In the genomic region with DNA sequence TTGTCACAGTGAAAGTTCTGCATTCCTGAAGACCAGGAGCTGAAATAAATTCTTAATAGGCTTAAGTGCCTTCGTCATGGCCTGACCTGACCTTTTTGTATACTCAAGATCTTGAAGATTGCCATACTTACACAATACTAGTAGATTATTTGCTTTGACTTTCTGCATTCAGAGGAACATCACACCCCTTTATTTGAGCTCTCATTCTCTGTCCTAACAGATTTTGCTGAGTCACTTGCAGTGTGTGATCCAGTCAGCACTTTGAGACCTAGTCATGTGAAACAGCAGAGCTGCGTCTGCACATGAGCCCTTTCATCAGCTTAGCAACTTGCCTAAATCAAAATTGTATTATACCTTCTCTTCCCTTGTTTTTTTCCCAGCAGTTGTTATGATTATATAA, we compare ENCODE assay signal across 15 mouse cellular contexts. TPM values are rescaled to one million over a fixed set of nuclear protein-coding genes. Genes with fewer than 3 reads are reported as not detected.
DNase-seq lines count a peak whose midpoint lies in the region; ATAC-seq and TF ChIP-seq lines count a peak whose summit lies in the region.
"Had no signal": no experiment of that assay in that cellular context is flagged by ENCODE, and none has a peak within 500 bp of the region (broad histone marks: within the 10 kb centered on the region; RNA-seq: fewer than 3 reads in every experiment).

No protein-coding gene starts in this region.

- H3K4me2 ChIP-seq in liver, embryonic 14.5 days (ENCODE audit: low read depth): no peak overlapping the region
- H3K4me2 ChIP-seq: hindbrain, embryonic 13.5 days; lung, embryonic 14.5 days had no signal

- H3K4me3 ChIP-seq in heart, adult 2 months: no peak overlapping the region
- no peak overlapping the region for H3K4me3 ChIP-seq in C2C12 (ENCODE audit: insufficient read depth, poor library complexity, severe bottlenecking)
- H3K4me3 ChIP-seq in liver, embryonic 14.5 days (ENCODE audit: insufficient read depth in 1 of 2, low read depth in 2 of 2, low read length in 2 of 2): no peak overlapping the region
- H3K4me3 ChIP-seq: hindbrain, embryonic 13.5 days had no signal

- 0 out of 2 replicates have a peak, but pooled peaks have one; percentile 37 for ATAC-seq in liver, embryonic 14.5 days (ENCODE audit: insufficient read depth)

- no peaks in the 10 kb centered on the region for H3K4me1 ChIP-seq in heart, adult 2 months (ENCODE audit: control insufficient read depth, insufficient read depth, low read length)
- H3K4me1 ChIP-seq in liver, embryonic 14.5 days (replicated peaks; ENCODE audit: control insufficient read depth in 2 of 2, insufficient read depth in 2 of 2, low read length in 1 of 2): no peaks in the 10 kb centered on the region; a peak in 2 of 4 replicates
- H3K4me1 ChIP-seq: hindbrain, embryonic 13.5 days had no signal

- no peak overlapping the region for H3ac ChIP-seq in C2C12 (ENCODE audit: control insufficient read depth, insufficient read length, low read depth)

- H3K9ac ChIP-seq in heart, adult 2 months (ENCODE audit: low read depth, low read length): no peak overlapping the region
- H3K9ac ChIP-seq in liver, embryonic 14.5 days (replicated peaks): no peak overlapping the region
- H3K9ac ChIP-seq: hindbrain, embryonic 13.5 days; lung, embryonic 14.5 days had no signal

- H3K27me3 ChIP-seq in heart, adult 2 months (ENCODE audit: control insufficient read depth, insufficient read depth, low read length): no peaks in the 10 kb centered on the region
- no peaks in the 10 kb centered on the region for H3K27me3 ChIP-seq in C2C12 (ENCODE audit: control insufficient read depth, insufficient read depth, insufficient read length)
- no peaks in the 10 kb centered on the region for H3K27me3 ChIP-seq in liver, embryonic 14.5 days (ENCODE audit: control insufficient read depth, insufficient read depth, low read length)
- H3K27me3 ChIP-seq: hindbrain, embryonic 13.5 days had no signal

- no peak overlapping the region for H3K27ac ChIP-seq in heart, adult 2 months
- no peak overlapping the region for H3K27ac ChIP-seq in liver, embryonic 14.5 days
- H3K27ac ChIP-seq: hindbrain, embryonic 13.5 days had no signal

- WGBS in heart, adult 2 months: 63% methylated on average over 2 of the region's 2 CpGs
- WGBS in liver, embryonic 14.5 days (ENCODE audit: insufficient replicate concordance): 48% methylated on average over 2 of the region's 2 CpGs

- TF ChIP-seq EP300 in heart, adult 2 months (IDR thresholded peaks at IDR 0.05; ENCODE audit: insufficient read depth, low read depth, low read length): no peak
- no peak for TF ChIP-seq EP300 in liver, embryonic 14.5 days (IDR thresholded peaks at IDR 0.05; ENCODE audit: low read depth)

- peak; percentile 13 to 25 for DNase-seq in heart, adult 18-20 months
- DNase-seq in heart, adult 2 months: no peak
- peak; percentile 51 for DNase-seq in c-Kit-positive CD71-positive TER-119-negative erythroid progenitor cells, embryonic 14.5 days (ENCODE audit: low read depth)
- DNase-seq in liver, embryonic 14.5 days (ENCODE audit: low read depth in 3 of 3, low spot score in 3 of 3): peak; percentile 30 to 38 (median 33)
- no peak for DNase-seq in spleen, adult 18-20 months
- DNase-seq in adrenal gland, adult 8-10 months: no peak
- no peak for DNase-seq in spleen, postnatal 4 days (ENCODE audit: low spot score in 2 of 2)
- DNase-seq: adrenal gland, postnatal 14 days; cerebellum, postnatal 10 days; gastrocnemius, postnatal 14 days; layer of hippocampus, postnatal 36 days; lung, embryonic 14.5 days had no signal

- no peak for TF ChIP-seq CTCF in heart, adult 2 months (IDR thresholded peaks at IDR 0.05)
- TF ChIP-seq CTCF in C2C12 (IDR thresholded peaks at IDR 0.05; ENCODE audit: control insufficient read depth, insufficient read depth, insufficient read length): no peak
- no peak for TF ChIP-seq CTCF in liver, embryonic 14.5 days (IDR thresholded peaks at IDR 0.05; ENCODE audit: low read depth)

- H3K9me3 ChIP-seq in liver, embryonic 14.5 days (ENCODE audit: control insufficient read depth, low read length): no peaks in the 10 kb centered on the region
- H3K9me3 ChIP-seq: hindbrain, embryonic 13.5 days had no signal

- no peaks in the 10 kb centered on the region for H3K79me2 ChIP-seq in heart, adult 2 months (replicated peaks; ENCODE audit: control insufficient read depth, insufficient read depth, low read length)
- H3K79me2 ChIP-seq in C2C12 (ENCODE audit: control insufficient read depth, insufficient read depth): no peaks in the 10 kb centered on the region

- no peaks in the 10 kb centered on the region for H3K79me3 ChIP-seq in C2C12 (ENCODE audit: low read depth)

- intact Hi-C loops in heart, adult 2 months (cut with DNase I): no loop called here

- H3K36me3 ChIP-seq in heart, adult 2 months (ENCODE audit: control insufficient read depth, insufficient read depth, low read length): no peaks in the 10 kb centered on the region
- H3K36me3 ChIP-seq in C2C12 (ENCODE audit: control insufficient read depth, insufficient read depth): no peaks in the 10 kb centered on the region
- H3K36me3 ChIP-seq in liver, embryonic 14.5 days (replicated peaks; ENCODE audit: control insufficient read depth, insufficient read depth, low read depth): no peaks in the 10 kb centered on the region
- H3K36me3 ChIP-seq: hindbrain, embryonic 13.5 days had no signal

- TF ChIP-seq POLR2A in heart, adult 2 months (IDR thresholded peaks at IDR 0.05; ENCODE audit: insufficient read depth, low read depth, low read length): no peak

TF ChIP-seq in C2C12, 6 proteins besides CTCF, POLR2A, EP300 and RAD21:
- TF ChIP-seq USF1 (IDR thresholded peaks at IDR 0.05; ENCODE audit: low read depth) (no peak), CEBPB (IDR thresholded peaks at IDR 0.05; ENCODE audit: low read depth) (peak; percentile 41), MYOD1 (IDR thresholded peaks at IDR 0.05; ENCODE audit: control insufficient read depth, insufficient read length, low read depth) (no peak)

RNA-seq across cellular contexts. Expression of gene Emc7, which starts 21.4 kb away (rescaled TPM):
- 10 to 100 TPM; 17.3 TPM for total RNA-seq in heart, adult 18-20 months (2021)
- 10 to 100 TPM; 14.3 to 17.7 TPM for total RNA-seq in heart, adult 2 months (2021)
- polyA plus RNA-seq in heart, adult 2 months (2012; rRNA removed): 6.6 and 11.7 TPM in 2 replicates
- polyA plus RNA-seq in C2C12 (2012; fragmentation: generic; extraction: Trizol): 15.0 TPM
- polyA plus RNA-seq in liver, embryonic 14.5 days (2012; rRNA removed): 4.3 and 5.8 TPM in 2 replicates
- polyA plus RNA-seq in liver, embryonic 14.5 days (2014; fragmentation: Nextera tagmentation; extraction: Ambion mirVana): 13.0 and 13.3 TPM in 2 replicates
- total RNA-seq in adrenal gland, adult 8-10 months (2022): 10 to 100 TPM; 33.3 to 36.7 (median 34.6) TPM

RNA-seq across cellular contexts. Expression of gene Chrm5, which starts 47.2 kb away (rescaled TPM):
- not detected for total RNA-seq in heart, adult 18-20 months (2021)
- not detected for total RNA-seq in heart, adult 2 months (2021)
- polyA plus RNA-seq in heart, adult 2 months (2012; rRNA removed): not detected in 2 replicates
- polyA plus RNA-seq in C2C12 (2012; fragmentation: generic; extraction: Trizol): not detected
- not detected in 2 replicates for polyA plus RNA-seq in liver, embryonic 14.5 days (2012; rRNA removed)
- polyA plus RNA-seq in liver, embryonic 14.5 days (2014; fragmentation: Nextera tagmentation; extraction: Ambion mirVana): not detected in 2 replicates
- total RNA-seq in adrenal gland, adult 8-10 months (2022): not detected
- total RNA-seq: adrenal gland, postnatal 14 days; gastrocnemius, postnatal 14 days; monocyte, adult 5-6 weeks had no signal
- polyA plus RNA-seq: lung, embryonic 14.5 days had no signal

RNA-seq across cellular contexts. Expression of gene Katnbl1, which starts 54.3 kb away (rescaled TPM):
- 1 to 10 TPM; 4.2 to 4.4 TPM for total RNA-seq in heart, adult 18-20 months (2021)
- total RNA-seq in heart, adult 2 months (2021): 1 to 10 TPM; 3.9 to 4.4 TPM
- 1.2 and 2.7 TPM in 2 replicates for polyA plus RNA-seq in heart, adult 2 months (2012; rRNA removed)
- polyA plus RNA-seq in C2C12 (2012; fragmentation: generic; extraction: Trizol): 13.3 TPM
- polyA plus RNA-seq in liver, embryonic 14.5 days (2012; rRNA removed): 4.6 and 6.5 TPM in 2 replicates
- polyA plus RNA-seq in liver, embryonic 14.5 days (2014; fragmentation: Nextera tagmentation; extraction: Ambion mirVana): 20.0 and 20.9 TPM in 2 replicates
- 10 to 100 TPM; 10.8 to 13.9 (median 12.1) TPM for total RNA-seq in adrenal gland, adult 8-10 months (2022)

RNA-seq across cellular contexts. Expression of gene Aven, which starts 59.4 kb away (rescaled TPM):
- 10 to 100 TPM; 15.3 to 22.5 TPM for total RNA-seq in heart, adult 18-20 months (2021)
- 10 to 100 TPM; 16.9 to 18.4 TPM for total RNA-seq in heart, adult 2 months (2021)
- polyA plus RNA-seq in heart, adult 2 months (2012; rRNA removed): 5.8 and 10.5 TPM in 2 replicates
- polyA plus RNA-seq in C2C12 (2012; fragmentation: generic; extraction: Trizol): 19.9 TPM
- 5.2 and 8.6 TPM in 2 replicates for polyA plus RNA-seq in liver, embryonic 14.5 days (2012; rRNA removed)
- polyA plus RNA-seq in liver, embryonic 14.5 days (2014; fragmentation: Nextera tagmentation; extraction: Ambion mirVana): 5.4 and 5.9 TPM in 2 replicates
- 10 to 100 TPM in 3 of 4 experiments, 1 to 10 TPM in 1; 8.8 to 16.3 (median 13.1) TPM for total RNA-seq in adrenal gland, adult 8-10 months (2022)

Comparison
In these comparisons a context has a peak if more than half of its experiments do, and no peak if none do; other contexts are left out.
1. DNase-seq: peak in heart, adult 18-20 months (2 of 2), c-Kit-positive CD71-positive TER-119-negative erythroid progenitor cells, embryonic 14.5 days (single experiment) and liver, embryonic 14.5 days (3 of 3); none in heart, adult 2 months (0 of 2), spleen, adult 18-20 months (0 of 2), adrenal gland, adult 8-10 months (single experiment) and spleen, postnatal 4 days (0 of 2).